Mouse (Mus musculus) stomach, embryonic 16.5 days (tissue): ENCODE measurements around the gene Figla. TPM values are rescaled to one million over a fixed set of nuclear protein-coding genes. Genes with fewer than 3 reads are reported as not detected.

Experiments
- ATAC-seq: fragments of 200-750 bp; cut with Nextera tagmentation; 2 replicates; pipeline ENCODE4 v1.8.0; 2017; ENCODE audit warnings: moderate number of reproducible peaks, moderate TSS enrichment; ENCODE audit not compliant: insufficient read depth, low FRiP score
- H3K27ac ChIP-seq: fragments of 300-500 bp; sonication (generic); 2 replicates; pipeline ENCODE4 v1.5.1; 2014; ENCODE audit warnings: low read length
- H3K27me3 ChIP-seq: fragments of 300-500 bp; sonication (generic); 2 replicates; pipeline ENCODE4 v1.6.1; 2014; ENCODE audit warnings: low read length, control low read depth, mixed read lengths; ENCODE audit not compliant: control insufficient read depth, insufficient read depth
- H3K36me3 ChIP-seq: fragments of 300-500 bp; sonication (generic); 2 replicates; pipeline ENCODE4 v1.6.1; 2014; ENCODE audit warnings: low read length; ENCODE audit not compliant: control insufficient read depth, insufficient read depth
- H3K4me1 ChIP-seq: fragments of 300-500 bp; sonication (generic); 2 replicates; pipeline ENCODE4 v1.6.1; 2014; ENCODE audit warnings: low read length, control low read depth, mixed read lengths; ENCODE audit not compliant: control insufficient read depth, insufficient read depth
- H3K4me2 ChIP-seq: fragments of 300-500 bp; sonication (generic); 2 replicates; pipeline ENCODE4 v1.6.1; 2014; ENCODE audit warnings: low read depth, low read length, mixed read lengths
- H3K4me3 ChIP-seq: fragments of 300-500 bp; sonication (generic); replicated peaks from 2 replicates; pipeline ENCODE4 v1.5.1; 2014; ENCODE audit warnings: mild to moderate bottlenecking, low read length
- H3K9ac ChIP-seq: fragments of 300-500 bp; sonication (generic); 2 replicates; pipeline ENCODE4 v1.6.1; 2014; ENCODE audit warnings: low read length
- H3K9me3 ChIP-seq: fragments of 300-500 bp; sonication (generic); replicated peaks from 2 replicates; pipeline ENCODE4 v1.6.1; 2016; ENCODE audit warnings: low read length, control low read depth; ENCODE audit not compliant: control insufficient read depth
- WGBS: fragments of 180-500 bp; shearing (Covaris S2); extraction: QIAGEN DNeasy Blood & Tissue Kit; methylation state at CpG from one replicate; pipeline ENCODE4 v1.1.7; 2014; 5-methylcytosine and 5-hydroxymethylcytosine counted together
- polyA plus RNA-seq: library from polyadenylated mRNA; unstranded; fragments of >200 nt; fragmentation: Nextera tagmentation; extraction: Ambion mirVana; gene quantifications from 2 replicates; pipeline ENCODE4 v1.2.1, GENCODE M21; 2015

Figla gene
- polyA plus RNA-seq, 1 experiment from 2014 or later, result not detected

DNA sequence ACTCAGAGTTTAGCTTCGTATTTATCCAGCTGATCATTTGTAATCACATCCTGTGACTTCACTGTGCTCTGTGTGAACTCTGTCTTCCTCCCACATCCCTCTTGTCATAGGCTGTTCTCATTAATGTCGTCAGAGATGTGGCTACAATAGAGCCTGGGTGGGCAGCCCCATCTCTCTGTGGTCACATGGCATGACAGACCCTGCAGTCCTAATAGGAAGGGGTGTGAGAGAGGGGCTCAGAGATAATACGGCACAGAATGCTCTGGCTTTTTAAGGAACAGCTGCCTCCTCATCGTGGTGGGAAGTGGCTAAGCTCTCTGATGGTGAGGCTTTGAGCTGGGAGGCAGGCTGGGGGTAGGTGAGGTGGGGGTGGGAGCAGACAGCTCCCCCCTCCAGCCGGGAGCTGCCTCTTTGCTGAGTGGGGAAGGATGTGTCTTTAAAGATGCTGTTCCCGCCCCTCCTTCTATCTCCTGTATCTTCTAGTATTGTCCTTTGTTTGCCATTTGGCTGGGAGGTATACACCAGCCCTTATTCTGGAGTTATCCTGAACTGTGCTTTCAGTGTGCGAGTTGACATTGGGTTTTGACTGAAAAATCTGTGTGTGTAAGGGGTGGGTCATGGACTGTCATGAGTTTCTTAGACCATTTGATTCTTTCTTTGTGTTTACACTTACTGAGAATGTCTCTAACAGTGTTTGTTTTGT, 43.3 kb downstream of the Figla start:
- H3K4me1 ChIP-seq, result no peaks in the 10 kb centered on the region
- WGBS, result 28% methylated on average over 7 of the region's 7 CpGs
- no peak overlapping the region for H3K4me3 ChIP-seq
- no peak overlapping the region for H3K9ac ChIP-seq
- ATAC-seq, result no peak
- no peaks in the 10 kb centered on the region for H3K36me3 ChIP-seq
- H3K27ac ChIP-seq, result no peak overlapping the region
- no peaks in the 10 kb centered on the region for H3K27me3 ChIP-seq
- no peak overlapping the region for H3K4me2 ChIP-seq
- H3K9me3 ChIP-seq, result no peaks in the 10 kb centered on the region

DNA sequence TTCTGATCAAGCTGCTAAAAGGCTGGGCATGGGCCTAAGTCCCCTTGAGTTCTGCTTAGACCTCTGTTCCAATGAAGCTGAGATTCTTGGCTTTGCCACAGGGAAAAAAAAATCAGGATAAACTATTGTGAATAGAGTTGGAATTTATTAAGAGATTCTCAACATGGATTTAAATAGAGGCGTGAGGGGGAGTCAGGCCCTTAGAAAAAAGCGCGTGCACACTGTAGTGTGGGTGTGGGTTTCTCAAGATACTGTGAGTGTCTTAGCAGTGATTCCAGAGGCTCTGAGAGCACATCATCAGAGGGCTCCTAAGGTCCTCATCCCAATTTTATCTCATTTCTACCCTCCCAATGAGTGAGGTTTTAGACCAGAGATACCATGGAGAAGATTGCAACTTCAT, 44.2 kb downstream of the Figla start:
- H3K4me3 ChIP-seq, result no peak overlapping the region
- H3K4me1 ChIP-seq, result no peaks in the 10 kb centered on the region
- H3K27me3 ChIP-seq, result no peaks in the 10 kb centered on the region
- no peak overlapping the region for H3K4me2 ChIP-seq
- H3K27ac ChIP-seq, result no peak overlapping the region
- no peak overlapping the region for H3K9ac ChIP-seq
- H3K36me3 ChIP-seq, result no peaks in the 10 kb centered on the region
- ATAC-seq, result no peak
- 93% methylated on average over 3 of the region's 3 CpGs for WGBS
- no peaks in the 10 kb centered on the region for H3K9me3 ChIP-seq

DNA sequence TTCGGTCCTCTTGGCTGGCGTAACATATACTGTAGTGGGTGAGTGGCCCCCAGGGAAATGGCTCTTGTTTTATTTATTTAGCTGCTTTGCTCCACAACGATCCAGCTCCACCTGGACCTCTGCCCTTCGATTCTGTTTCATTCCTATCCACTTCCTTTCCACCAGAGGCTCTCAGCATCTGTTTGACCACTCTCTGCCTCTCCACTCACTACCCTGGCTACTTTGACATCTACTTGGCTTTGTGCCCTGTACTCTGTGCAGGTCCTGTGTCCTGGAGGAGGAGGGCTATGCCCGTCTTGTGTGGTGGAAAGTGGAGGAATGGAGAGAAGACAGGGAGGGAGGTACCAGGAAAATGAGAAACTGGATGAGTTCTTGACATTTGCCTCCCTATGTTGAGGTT, 46.3 kb downstream of the Figla start:
- H3K36me3 ChIP-seq, result no peaks in the 10 kb centered on the region
- H3K4me3 ChIP-seq, result no peak overlapping the region
- no peaks in the 10 kb centered on the region for H3K9me3 ChIP-seq
- no peaks in the 10 kb centered on the region for H3K27me3 ChIP-seq
- no peak overlapping the region for H3K4me2 ChIP-seq
- no peaks in the 10 kb centered on the region for H3K4me1 ChIP-seq
- H3K9ac ChIP-seq, result no peak overlapping the region
- no peak overlapping the region for H3K27ac ChIP-seq
- no peak for ATAC-seq
- 43% methylated on average over 5 of the region's 5 CpGs for WGBS

DNA sequence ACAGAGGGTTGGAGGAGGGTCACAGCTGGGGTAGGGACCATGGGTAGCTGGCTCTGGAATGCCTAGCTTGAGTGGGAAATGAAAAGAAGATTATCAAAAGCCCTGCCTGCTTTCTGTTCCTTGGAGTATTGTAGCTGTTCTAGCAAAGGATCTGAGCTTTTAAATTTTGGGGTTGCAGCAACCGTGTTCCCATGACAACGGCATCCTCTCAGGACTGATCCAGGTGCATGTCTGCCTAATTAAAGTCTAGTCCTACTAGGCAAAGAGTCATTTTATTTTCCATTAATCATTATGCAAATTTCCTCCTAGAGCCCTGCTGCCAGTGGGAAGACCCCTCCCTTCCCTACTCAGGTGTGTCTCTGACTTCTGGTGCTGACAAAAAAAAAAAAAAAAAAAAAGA, 46.7 kb downstream of the Figla start:
- Histone ChIP-seq H3K4me1 (no peaks in the 10 kb centered on the region), H3K27ac (no peak overlapping the region), H3K4me2 (no peak overlapping the region), H3K27me3 (no peaks in the 10 kb centered on the region), H3K9me3 (no peaks in the 10 kb centered on the region), H3K9ac (no peak overlapping the region), H3K36me3 (no peaks in the 10 kb centered on the region), H3K4me3 (no peak overlapping the region)
- WGBS, result 89% methylated on average over 2 of the region's 2 CpGs
- ATAC-seq, result no peak

DNA sequence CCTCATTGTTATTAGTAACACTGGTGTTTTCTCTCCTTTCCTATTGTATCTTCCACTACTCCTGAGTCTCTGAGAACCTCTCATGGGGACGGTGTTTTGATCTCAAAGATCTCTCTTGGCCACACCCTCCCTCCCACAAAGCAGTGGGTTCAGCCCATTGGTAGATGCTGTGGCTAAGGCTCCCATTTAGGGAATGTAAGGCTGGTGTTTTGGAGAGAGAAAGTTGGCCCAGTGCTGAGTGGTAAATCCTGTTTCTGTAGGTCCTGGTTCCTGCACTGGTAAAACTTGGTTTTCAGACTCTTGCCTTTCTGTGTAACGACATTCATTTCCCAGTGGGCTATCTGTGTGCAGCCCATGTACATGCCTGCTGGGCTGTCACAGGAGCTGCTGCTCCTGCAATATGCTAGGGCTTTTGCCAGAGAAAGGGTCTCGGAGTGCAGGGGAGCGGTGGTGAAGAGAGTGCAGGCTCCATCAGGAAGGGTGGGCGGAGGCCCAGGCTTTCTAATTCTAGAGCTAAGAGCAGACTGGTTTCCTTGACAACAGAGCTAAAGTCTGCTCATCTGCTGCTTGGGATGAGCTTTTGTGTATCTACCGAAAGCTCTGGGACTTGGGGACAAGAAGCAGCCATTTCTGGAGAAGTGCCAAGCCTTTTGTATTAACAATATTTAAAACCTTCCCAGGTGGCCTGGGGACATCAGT, 48.5 kb downstream of the Figla start:
- no peak for ATAC-seq
- no peaks in the 10 kb centered on the region for H3K4me1 ChIP-seq
- no peak overlapping the region for H3K27ac ChIP-seq
- H3K9ac ChIP-seq, result no peak overlapping the region
- H3K36me3 ChIP-seq, result no peaks in the 10 kb centered on the region
- H3K27me3 ChIP-seq, result no peaks in the 10 kb centered on the region
- WGBS, result 52% methylated on average over 6 of the region's 6 CpGs
- no peak overlapping the region for H3K4me3 ChIP-seq
- H3K9me3 ChIP-seq, result no peaks in the 10 kb centered on the region
- no peak overlapping the region for H3K4me2 ChIP-seq

DNA sequence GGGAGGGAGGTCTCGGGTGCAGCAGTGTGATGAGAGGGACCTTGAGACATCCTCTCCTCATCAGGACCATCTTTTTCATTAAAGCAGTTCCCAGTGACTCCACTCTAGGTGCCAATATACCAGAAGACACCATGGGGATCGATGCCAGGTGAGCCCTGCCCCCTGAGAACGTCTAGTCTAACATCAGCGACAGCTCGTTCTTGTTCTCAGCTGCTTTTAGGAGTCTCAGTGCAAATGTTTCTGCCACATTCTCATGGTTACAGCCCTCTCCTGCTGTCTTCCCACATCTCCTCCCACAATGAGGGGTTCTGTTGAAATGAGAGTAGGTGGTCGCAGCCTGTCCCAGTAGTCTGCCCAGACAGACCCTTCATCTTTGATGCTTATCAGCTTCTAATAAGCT, 50.8 kb downstream of the Figla start:
- Histone ChIP-seq H3K9me3 (no peaks in the 10 kb centered on the region), H3K36me3 (no peaks in the 10 kb centered on the region), H3K4me1 (no peaks in the 10 kb centered on the region), H3K4me2 (no peak overlapping the region), H3K27ac (no peak overlapping the region), H3K9ac (no peak overlapping the region), H3K27me3 (no peaks in the 10 kb centered on the region), H3K4me3 (no peak overlapping the region)
- ATAC-seq, result no peak
- WGBS, result 79% methylated on average over 6 of the region's 6 CpGs

DNA sequence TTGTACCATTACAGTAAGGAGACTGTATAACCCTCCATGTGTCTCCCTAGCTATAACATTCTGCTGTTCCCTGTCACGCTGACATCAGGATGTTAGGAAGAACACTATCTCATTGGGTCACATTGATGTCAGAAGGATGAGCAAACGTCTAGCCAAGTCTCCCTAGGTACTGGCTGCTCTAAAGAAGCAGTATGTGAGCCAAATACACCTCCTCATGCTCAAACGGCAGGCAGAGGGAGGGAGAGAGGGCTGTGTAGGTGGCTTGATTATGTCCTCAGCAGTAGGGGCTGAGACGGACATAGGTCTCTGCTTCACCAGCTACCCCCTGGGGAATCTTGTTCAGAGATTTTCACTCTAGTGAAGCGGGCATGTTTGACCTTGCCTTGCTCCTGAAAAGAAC, 51.2 kb downstream of the Figla start:
- Histone ChIP-seq H3K27ac (no peak overlapping the region), H3K4me2 (no peak overlapping the region), H3K9me3 (no peaks in the 10 kb centered on the region), H3K9ac (no peak overlapping the region), H3K4me3 (no peak overlapping the region), H3K27me3 (no peaks in the 10 kb centered on the region), H3K4me1 (no peaks in the 10 kb centered on the region), H3K36me3 (no peaks in the 10 kb centered on the region)
- WGBS, result 55% methylated on average over 5 of the region's 5 CpGs
- no peak for ATAC-seq

DNA sequence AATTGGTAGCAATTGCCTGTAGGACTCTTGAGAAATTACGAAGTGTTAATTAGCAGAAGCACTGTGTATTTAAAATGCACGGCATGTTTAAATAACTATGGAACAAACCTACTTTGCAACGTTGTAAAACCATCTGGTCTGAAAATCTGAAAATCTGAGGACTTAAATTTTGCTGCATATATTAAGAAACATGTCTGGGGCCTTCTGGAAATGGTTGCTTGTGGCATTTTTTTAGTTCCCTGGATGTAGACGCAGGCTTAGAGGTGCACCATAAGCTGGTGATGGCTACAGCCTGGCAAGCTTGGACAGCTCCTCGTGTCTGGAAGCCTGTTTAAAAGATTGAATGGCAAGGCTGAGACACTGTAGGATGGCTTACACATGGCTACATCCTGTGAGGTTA, 53.0 kb downstream of the Figla start:
- Histone ChIP-seq H3K27ac (no peak overlapping the region), H3K9me3 (no peaks in the 10 kb centered on the region), H3K4me1 (no peaks in the 10 kb centered on the region), H3K4me3 (no peak overlapping the region), H3K27me3 (no peaks in the 10 kb centered on the region), H3K4me2 (no peak overlapping the region), H3K36me3 (no peaks in the 10 kb centered on the region), H3K9ac (no peak overlapping the region)
- 66% methylated on average over 5 of the region's 5 CpGs for WGBS
- ATAC-seq, result no peak

DNA sequence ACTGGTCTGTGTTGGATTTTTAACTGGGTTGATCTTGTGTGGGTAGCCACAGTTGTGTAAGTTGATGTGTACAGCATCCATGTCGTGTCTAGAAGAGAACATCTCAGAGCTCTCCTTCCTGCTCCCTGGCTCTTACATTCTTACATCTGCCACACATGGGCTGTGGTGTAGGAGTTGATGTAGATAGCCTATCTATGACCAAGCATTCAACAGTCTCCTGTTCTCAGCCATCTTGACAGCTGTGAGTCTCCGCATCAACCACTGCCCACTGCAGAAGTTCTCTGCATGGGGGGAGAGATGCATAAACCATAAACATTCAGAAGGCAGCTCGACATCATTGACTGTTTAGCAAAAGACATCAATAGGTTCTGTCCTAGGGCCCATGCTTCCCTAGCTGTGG, 53.9 kb downstream of the Figla start:
- Histone ChIP-seq H3K4me2 (no peak overlapping the region), H3K27me3 (no peaks in the 10 kb centered on the region), H3K36me3 (no peaks in the 10 kb centered on the region), H3K9ac (no peak overlapping the region), H3K4me1 (no peaks in the 10 kb centered on the region), H3K27ac (no peak overlapping the region), H3K9me3 (no peaks in the 10 kb centered on the region), H3K4me3 (no peak overlapping the region)
- no peak for ATAC-seq
- WGBS, result 78% methylated on average over 3 of the region's 3 CpGs
